ENCODE assay signal across 19 mouse cellular contexts in the genomic region with DNA sequence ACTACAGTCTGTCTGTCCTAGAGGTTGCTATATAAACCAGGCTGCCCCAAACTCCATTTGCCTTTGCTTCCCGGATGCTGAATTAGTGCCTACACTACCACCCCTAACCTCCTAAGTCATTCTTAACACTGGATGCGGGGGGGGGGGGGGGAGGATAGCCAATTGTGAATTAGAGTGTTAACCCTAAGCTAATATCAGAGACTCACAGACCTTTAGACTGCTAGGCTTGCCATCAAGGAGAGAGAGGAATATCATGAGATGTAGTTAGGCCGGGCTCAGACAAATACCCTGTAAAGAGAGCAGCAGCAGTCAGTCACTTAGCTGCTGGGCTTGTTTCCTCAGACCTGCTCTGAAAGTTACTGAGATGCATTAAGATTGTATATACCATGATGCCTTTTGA.
"Had no signal": no experiment of that assay in that cellular context is flagged by ENCODE, and none has a peak within 500 bp of the region (broad histone marks: within the 10 kb centered on the region; RNA-seq: fewer than 3 reads in every experiment).

No protein-coding gene starts in this region.

- H3K4me2 ChIP-seq: lung, embryonic 15.5 days; midbrain, embryonic 11.5 days; stomach, embryonic 15.5 days had no signal

- H3K27ac ChIP-seq: kidney, postnatal 0 days; layer of hippocampus, adult 2 months; left cerebral cortex, adult 2 months; lung, embryonic 15.5 days; stomach, embryonic 15.5 days had no signal

- H3K27me3 ChIP-seq: lung, embryonic 15.5 days; stomach, embryonic 15.5 days had no signal

- H3K9ac ChIP-seq: lung, embryonic 15.5 days; stomach, embryonic 15.5 days had no signal

- H3K4me3 ChIP-seq: layer of hippocampus, adult 2 months; left cerebral cortex, adult 2 months; lung, embryonic 15.5 days; stomach, embryonic 15.5 days had no signal

- DNase-seq: kidney, adult 2 months; kidney, postnatal 25 days; layer of hippocampus, postnatal 36 days; lung, adult 18-20 months; lung, postnatal 10 days; lung, postnatal 36 days; midbrain, embryonic 14.5 days; right cerebral cortex, adult 18-20 months; right cerebral cortex, postnatal 14 days; right cerebral cortex, postnatal 4 days; thymus, adult 18-20 months; thymus, postnatal 36 days had no signal

- H3K9me3 ChIP-seq: lung, embryonic 15.5 days; stomach, embryonic 15.5 days had no signal

- ATAC-seq: intestine, postnatal 0 days had no signal

- H3K36me3 ChIP-seq: lung, embryonic 15.5 days; stomach, embryonic 15.5 days had no signal
